Mouse (Mus musculus): ENCODE data around the gene Khnyn. TPM values are rescaled to one million over a fixed set of nuclear protein-coding genes. Genes with fewer than 3 reads are reported as not detected.

Khnyn gene
- polyA plus RNA-seq, 1 experiment from 2014 or later, result 9.8 TPM

DNA sequence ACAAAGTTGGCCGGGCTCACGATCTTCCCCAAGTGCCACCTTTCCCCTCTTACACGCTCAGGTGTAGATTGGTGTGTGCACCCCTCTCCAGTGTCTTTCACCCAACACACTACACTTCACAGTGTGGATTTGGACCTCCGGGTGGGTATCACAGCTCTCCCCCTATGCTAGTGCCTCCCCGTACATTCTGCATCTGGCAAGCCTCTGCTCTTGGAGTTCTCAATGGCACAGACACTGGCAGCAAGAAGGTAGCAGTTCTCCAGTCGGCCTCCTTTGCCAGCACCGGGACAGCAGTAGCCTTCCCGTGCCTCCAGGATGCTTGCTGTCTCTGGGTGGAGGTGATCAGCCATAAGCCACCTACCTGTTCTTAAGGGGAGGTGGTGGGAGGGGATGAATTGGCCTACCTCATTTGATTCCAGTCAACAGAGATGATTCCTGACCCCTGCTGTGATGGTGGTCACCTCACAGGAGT, 11.5 kb upstream of the Khnyn start:
- no peak for DNase-seq (ENCODE audit: low spot score)

DNA sequence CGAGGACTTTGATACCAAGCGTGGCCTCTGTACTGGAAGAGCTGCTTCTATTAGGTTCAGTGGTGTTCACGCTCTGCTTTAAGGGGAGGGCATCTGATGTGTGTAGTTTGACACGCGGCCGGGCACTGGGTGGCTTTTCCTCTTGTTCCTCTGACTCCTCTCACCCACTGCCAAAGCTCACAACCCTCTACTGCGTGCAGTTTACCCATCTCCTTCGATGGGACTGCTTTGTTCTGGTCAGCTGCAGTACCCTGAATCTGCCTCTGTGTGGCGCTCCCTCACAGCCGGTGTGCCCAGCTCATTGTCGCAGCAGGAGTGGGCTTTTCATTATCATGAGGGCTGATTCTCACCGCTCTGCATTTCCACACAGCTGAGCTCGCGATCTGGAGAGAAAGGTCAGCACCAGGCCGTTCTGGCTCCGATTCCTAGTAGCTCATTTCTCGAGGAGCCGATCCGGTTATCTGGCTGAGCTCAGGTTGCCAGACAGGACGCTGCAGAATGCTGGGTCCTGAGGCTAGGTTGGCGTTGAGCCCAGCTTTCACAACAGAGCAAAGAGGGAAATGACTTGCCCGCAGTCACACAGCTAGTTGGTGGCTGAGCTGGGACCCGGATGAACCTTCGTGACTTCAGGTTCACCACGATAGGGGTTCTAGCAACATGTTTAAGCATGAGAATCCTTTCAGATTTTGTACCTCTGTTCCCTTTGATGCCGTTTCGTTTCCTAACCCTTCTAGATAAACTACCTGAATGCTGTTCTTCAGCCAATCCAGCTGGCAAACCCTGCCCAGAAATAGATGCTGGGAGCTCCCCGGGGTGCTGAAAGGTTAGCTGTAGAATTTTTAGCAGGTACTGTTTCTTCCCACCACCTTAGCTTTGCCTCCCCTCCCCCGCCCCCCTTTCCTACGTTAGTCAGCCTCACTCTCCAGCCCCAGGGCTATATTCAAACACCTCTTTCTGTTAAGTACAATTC, 10.7 kb upstream of the Khnyn start:
- peak; percentile 63 for DNase-seq (ENCODE audit: low spot score)

DNA sequence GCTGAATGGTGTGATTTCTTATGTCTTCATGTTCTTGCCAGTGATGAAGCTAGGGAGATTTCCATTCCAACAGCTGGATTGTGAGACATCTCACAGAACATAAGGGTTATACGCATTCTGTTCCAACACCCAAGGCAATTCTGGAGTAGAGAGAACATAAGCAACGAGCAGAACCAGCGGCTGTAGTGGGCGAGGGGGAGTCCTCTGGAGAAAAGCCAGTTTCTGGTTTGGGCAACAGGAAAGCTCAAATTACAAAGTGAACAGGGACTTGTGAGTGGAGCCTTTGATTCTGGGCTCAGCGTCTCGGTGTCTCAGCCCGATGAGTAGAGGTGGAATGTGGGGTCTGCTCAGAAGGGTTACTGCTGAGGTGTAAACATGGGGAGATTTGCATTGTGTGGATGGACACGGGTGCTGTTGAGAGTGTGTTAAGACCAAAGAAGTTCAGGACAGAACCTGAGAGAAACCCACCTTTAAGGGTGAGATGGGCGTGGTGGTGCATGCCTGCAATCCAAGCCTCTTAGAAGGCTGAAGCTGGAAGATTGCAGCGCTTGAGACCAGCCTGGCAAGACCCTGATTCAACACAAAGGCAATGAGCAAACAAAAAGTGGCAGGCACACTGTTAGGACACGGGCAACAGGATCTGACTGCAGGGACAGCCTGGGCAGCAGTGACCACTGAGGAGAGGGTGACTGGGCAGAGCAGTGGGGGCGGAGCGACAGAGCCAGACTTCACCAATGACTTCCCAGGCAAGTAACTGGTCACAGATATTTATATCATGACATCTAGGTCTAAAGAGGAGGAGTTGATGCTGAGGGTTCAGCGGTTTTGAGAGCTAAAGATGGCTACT, 7.1 kb upstream of the Khnyn start:
- DNase-seq (ENCODE audit: low spot score), result no peak

DNA sequence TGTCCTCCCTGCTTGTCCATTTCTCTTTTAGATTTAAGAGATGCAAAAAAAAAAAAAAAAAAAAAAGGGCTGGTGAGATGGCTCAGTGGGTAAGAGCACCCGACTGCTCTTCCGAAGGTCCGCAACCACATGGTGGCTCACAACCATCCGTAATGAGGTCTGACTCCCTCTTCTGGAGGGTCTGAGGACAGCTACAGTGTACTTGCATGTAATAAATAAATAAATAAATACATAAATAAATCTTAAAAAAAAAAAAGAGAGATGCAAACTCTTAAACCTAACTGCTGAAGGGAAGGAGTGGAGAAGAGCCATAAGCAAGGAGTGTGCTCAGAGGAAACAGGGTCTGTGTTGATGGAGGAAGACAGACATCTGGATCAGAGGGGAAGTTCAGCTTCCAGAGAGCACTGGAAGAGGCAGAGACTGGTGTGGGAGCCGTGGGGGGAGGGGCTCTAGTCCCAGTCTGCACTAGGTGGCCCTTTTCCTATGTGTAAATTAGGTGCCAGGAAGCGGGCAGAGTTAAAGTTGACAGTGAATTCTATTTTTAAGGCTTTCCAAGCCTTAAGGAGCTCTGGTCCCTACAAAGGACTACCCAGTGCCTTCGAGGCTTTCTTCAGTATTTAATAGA, 6.3 kb upstream of the Khnyn start:
- no peak for DNase-seq (ENCODE audit: low spot score)

DNA sequence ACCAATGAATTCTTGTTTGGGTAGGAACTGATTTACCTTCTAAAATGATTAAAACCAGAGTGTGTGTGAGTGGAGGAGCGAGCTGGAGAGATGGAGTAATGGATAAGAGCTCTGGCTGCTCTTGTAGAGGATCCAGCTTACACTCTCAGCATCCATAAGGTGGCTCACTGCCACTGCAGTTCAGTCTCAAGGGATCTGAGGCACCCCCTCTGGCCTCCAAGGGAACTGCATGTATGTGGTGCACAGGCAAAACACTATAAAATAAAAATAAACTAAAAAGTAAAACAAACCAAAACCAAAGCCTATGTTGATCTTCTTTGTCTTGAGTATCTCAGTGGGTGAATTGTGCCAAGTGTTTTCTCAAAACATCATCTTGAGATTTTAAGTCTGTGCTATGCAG, 5.1 kb upstream of the Khnyn start:
- peak; percentile 83 for DNase-seq (ENCODE audit: low spot score)

DNA sequence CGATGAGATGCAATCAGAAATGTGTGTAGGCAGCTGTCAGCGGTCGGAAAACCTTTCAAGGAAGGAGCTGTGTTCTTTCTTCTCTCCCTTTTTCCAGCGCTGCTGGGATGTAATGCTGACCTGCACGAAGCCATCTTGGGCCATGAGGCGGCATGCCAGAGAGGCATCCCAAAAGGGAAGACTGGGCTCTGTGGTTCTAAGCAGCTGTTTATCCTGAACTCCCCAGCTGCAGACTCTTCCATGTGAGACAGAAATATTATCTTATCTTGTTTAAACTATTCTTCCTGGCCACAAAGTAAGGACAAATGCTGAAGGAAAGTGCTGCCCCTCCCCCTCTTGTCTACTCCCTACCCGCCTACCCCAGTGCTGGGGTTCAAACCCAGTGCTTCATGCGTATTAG, 3.8 kb upstream of the Khnyn start:
- no peak for DNase-seq (ENCODE audit: low spot score)

DNA sequence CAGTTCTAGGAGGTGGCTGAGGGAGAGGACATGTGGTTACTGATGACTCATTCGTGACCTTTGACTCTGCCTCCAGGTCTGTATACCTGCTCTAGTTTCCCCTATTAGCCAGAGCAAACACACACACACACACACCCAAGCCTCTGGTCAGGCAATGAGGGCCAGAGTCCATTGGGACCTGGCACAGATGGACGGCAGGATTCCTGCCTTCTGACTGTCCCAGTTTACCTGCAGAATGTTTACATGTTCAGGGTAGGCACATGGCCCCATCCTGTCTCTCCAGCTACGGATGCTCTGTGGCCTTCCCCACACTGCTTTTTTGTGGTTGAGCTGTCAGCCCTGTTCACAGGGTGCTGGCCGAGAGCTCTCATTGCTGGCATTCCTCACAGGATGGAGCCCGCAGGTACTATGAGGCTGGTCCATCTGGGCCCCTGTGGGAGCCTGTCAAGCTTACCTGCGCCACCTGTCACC, 2.5 kb upstream of the Khnyn start:
- peak; percentile 17 for DNase-seq (ENCODE audit: low spot score)

DNA sequence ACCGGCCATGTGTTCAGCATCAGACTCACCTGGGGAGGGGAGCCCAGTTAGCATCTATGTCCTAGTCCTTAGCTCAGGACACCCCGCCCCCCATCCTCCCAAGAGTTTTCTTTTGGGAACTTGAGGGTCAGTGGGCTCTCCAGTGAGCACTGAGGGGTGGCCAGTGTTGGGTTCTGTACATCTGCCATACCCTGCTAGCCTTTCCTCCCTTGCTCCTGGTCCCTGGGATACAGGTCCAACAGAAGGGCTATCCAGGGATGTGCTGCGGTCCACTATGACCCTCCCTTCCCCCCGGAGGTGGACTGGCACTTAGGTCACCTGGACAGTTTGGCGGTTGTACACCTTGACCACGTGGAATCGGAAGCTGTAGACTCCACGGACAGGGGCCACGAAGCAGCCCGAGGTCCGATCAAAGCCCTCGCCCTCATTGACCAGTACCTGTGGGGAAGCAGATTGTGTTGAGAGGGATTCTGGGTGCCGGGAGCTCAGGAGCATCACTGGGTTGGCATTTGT, 1.5 kb upstream of the Khnyn start:
- DNase-seq (ENCODE audit: low spot score), result no peak

DNA sequence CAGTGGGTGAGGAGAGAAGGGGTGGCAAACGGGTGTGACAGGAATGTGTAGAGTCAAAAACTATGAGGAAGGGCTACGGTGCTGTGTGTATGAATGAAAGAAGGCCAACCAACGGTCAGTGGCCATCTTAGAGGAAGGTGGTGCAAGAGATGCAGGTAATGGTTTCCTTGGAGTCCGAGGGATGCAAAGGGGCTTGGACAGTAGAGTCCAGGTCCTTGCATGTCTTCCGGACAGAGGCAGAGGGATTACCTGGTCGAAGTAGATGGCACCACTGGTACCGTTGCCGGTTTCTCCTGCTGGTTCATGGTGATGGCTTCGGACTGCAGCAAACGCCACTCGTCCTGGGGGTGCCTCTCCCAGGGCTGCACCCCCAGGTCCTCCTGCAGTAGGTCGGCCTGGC, 1.1 kb upstream of the Khnyn start:
- no peak for DNase-seq (ENCODE audit: low spot score)

DNA sequence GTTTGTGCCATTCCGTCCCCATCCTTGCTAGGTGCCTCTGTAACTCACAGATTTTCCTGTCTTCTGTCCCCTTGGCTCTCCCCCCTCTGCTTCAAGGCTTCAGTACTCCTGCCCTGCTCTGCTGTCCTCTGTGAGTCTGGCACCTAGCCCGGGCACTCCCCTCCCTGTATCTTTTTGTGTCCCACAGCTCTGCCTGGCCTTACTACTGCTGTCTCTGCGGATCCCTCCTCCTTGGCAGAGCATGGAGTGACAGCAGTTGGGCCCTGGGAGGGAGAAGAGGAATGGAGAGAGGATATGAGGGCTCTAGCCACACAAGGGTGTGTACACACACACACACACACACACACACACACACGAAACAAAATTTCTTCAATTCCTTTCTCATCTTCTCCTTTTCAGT, 581 bp upstream of the Khnyn start, which contains the start of gene Cbln3:
TSS of gene Cbln3 (minus strand) at position 227 of the 400 bp plus-strand sequence.
- no peak for DNase-seq (ENCODE audit: low spot score)

DNA sequence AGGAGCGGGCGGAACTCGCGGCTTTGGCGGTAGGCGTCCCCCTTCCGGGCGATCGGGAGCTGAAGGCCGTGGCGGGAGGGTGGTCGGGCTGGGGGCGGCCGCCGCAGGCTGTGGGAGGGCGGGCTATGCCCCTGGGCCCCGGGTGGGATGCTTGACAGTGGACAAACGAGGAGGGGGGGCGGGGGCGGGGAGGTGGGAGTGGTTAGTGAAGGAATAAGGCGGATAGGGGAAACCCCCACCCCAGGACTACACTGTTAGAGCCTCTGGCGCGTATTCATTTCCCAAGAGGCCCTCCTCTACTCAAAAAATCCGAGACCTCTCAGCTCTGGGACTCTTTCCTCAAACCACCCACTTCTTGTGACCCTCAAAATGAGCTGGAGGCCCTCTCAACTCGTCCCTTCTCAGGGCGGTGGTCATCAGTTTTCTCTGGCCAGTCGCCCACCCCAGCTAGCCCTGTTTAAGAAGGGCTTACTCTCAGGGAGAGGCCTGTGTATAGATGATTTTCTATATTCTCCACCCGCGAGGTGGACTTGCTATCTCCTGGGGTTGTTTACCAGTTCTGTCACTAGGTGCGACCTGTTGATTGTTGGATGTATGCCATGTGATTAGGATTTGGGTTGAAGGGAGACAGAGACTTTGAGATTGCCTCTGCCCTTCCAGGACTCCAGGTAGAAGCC, 505 bp downstream of the Khnyn start:
- DNase-seq (ENCODE audit: low spot score), result peak; percentile 18

DNA sequence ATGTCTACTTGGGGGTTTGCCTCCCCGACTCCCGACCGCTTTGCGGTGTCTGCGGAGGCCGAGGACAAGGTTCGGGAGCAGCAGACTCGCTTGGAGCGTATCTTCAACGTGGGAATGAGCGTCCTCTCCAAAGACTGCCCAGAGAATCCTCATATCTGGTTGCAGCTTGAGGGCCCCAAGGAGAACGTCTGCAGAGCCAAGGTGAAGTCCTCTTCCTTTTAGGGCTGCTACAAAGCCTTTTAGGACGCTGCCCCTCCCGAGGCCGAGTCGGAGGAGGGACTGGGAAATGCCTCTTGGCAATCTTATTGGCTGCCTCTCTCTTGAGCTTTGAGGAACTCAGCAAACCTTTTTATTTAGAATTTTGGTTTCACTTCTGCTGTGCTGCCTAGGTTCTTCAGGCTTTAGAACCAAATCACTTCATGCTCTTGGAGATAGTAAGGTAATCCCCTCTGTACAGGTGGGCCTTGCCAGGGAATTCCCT, 1.1 kb downstream of the Khnyn start:
- peak; percentile 51 for DNase-seq (ENCODE audit: low spot score)

DNA sequence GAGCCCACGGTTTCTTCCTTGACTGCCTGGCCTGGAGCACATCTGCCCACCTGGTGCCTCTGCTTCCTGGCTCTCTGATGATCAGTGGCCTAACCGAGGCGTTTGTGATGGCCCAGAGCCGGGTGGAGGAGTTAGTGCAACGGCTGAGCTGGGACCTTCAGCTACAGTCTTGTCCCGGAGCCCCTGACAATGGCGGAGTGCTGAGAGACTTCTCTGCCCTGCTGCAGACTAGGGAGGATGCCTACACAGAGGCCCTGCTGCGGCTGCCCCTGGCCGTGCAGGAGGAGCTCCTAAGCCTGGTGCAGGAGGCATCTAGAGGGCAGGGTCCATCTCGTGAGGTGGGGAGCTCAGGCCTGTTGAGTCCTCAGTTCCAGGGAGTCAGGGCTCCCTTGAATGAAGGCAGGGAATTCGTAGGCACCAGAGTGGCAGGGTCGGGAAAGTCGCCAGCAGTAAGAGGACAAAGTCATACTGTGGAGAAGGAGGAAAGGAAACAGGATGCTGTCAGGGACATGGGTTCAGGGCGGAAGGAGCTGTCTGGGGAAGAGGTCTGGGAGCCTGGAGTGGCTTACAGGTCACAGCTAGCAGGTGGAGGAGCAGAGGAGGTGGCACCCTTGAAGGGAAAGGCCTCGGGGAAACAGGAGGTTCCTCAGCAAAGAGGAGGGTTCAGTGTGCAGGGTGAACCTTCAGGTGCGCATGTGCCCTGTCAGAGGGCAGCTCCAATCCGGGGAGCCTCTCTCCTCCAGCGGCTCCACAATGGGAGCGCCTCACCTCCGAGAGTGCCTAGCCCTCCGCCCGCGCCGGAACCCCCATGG, 2.0 kb downstream of the Khnyn start:
- DNase-seq (ENCODE audit: low spot score), result no peak

DNA sequence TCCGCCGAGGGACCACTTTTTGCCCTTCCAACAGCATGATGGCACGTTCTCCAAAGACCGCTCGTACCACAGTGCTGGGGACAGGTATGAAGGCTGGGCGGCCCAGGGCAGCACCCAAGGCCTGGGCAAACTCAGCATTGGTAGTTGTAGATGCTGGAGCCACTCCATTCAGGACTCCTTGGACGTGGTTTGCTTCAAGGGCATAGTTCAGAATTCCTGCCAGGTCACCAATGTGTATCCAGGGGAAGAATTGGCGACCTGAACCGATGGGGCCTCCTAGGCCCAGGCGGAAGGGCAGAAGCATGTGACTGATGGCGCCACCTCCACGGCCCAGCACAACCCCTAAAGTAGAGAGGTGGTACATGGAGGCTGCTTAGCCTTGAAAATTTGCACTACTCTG, 12.9 kb downstream of the Khnyn start:
- DNase-seq (ENCODE audit: low spot score), result no peak

DNA sequence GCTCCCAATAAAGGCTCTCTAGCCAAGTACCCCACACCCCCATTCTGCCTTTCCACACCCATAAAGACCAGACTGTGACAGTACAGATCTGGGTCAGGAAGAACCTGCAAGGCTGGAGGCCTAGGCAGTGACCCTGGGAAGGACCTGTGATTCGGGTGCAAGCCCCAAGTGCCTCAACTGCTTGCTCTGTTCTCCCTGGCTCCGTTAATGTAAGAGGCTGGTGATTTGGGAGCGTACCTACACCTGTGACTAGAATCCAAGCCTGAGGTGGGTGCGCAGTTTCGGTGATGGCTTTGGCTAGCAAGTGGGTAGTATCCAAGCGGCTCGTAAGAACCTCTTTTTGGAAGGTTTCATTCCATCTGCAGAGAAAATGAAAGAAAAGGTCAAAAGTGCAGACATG, 14.2 kb downstream of the Khnyn start:
- DNase-seq (ENCODE audit: low spot score), result no peak

DNA sequence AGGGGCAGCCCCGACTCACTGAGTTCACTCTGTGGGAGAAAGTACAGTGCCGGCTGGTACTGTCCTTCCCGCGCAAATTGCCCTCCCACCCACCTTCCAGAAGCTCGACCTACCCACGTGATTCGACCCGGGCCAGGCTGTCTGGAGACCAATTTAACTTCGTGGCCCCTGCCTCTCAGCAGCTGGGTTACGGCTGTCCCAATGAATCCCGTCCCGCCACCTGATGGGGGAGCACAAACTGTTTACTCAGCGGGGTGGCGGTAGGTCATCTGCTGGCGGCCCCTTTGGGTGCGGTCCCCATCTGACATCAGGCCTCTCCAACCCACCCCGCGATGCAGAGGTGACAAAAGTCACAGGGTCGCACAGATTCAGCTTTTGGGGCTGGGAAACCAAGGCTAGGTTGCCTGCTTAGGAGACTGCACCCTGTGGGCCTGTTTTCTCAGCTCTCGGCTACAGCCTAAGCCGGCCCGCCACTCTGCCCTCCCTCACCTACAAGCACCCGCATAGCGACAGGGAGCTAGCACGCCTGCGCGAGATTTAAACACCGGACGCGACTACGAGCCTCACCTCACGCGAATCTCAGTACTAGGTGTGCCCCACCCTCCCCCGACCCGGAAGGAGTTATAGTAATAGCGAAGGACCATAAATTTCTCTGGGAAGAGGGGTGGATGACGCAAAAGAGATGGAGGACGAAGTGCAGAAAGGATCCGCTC, 15.1 kb downstream of the Khnyn start, which contains the start of gene Sdr39u1:
TSS of gene Sdr39u1 (minus strand) at position 593 of the 713 bp plus-strand sequence.
- peak; percentile 91 for DNase-seq (ENCODE audit: low spot score)

DNA sequence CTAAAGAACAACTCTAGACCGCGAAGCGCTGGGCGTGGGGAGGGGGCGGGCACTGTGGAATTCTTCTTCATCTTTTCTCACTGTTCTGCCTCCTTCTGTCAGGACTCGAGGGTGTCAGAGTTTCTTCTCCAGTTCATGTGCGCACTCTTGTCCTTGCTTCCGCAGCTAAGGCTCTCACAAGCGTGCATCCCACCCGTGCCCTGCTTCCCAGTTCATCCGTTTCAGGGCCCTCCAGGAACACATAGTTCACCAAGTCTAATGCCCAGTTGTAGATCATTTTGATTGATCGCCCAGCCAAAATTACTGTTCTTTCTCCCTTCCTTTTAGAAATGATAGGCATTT, 15.6 kb downstream of the Khnyn start:
- DNase-seq (ENCODE audit: low spot score), result no peak

DNA sequence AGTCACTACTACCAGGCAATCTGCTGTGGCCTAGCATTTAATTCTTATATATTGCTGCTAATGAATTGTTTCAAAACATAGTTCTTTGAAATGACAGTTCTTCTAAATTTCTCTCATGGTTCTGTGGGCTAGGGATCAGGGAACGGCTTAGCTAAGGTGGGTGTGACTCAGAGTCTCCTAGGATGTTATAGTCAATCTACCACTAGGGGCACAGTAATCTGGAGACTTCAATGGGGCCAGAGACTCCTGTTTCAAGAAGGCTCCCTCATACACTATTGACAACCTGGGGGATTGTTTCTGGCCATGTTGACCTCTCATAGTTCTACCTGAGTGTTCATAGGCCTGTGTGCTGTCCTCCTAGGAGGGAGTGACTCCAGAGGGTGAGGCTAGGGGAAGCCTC, 20.8 kb downstream of the Khnyn start:
- DNase-seq (ENCODE audit: low spot score), result peak; percentile 28

DNA sequence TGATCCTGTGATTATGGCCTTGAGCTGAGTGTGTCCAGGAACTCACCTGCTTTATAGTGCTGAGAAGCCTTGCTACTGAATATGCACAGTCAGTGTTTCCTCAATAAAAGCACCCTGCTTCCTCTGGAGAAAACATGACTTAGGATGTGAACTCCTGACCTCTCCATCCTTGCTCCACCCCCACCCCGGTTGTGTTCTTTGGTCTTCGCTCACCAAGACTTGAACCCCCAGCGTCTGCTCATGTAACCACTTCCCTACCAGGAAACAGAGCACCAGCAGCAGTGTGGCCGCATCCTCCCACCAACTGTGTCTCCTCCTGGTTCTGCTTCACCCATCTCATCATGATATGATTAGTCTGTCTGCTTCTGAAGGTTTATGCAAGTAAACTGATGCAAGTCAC, 28.7 kb downstream of the Khnyn start:
- DNase-seq (ENCODE audit: low spot score), result no peak
